Mouse (Mus musculus) brain, embryonic 14.5 days (tissue): ENCODE measurements at regions not wholly inside any gene's neighbourhood (a gene's known extent, or its start where the extent isn't known, plus 50 kb on each side); places are given as distances from the start of the nearest gene placed in this dataset.

ENCODE experiments used
- DNase-seq: peaks from one replicate; pipeline ENCODE4 v3.0.0-alpha.2; 2011; ENCODE audit warnings: low read depth
- CTCF ChIP-seq: fragments of 200-500 bp; IDR thresholded peaks from 2 replicates; pipeline ENCODE4 v1.5.1; 2012; ENCODE audit warnings: inconsistent platforms, mild to moderate bottlenecking, moderate library complexity, borderline replicate concordance; ENCODE audit not compliant: insufficient read depth, insufficient read length; ENCODE audit errors: extremely low read depth
- POLR2A ChIP-seq: fragments of 200-500 bp; IDR thresholded peaks from 2 replicates; pipeline ENCODE4 v1.6.1; 2012; ENCODE audit warnings: mild to moderate bottlenecking, inconsistent platforms, borderline replicate concordance; ENCODE audit not compliant: poor library complexity, insufficient read depth, insufficient read length, severe bottlenecking; ENCODE audit errors: extremely low read depth

GRCm38 (mm10) chr13:110722752-110723151, 327.9 kb downstream of the Plk2 start:
- no peak for TF ChIP-seq POLR2A
- no peak for TF ChIP-seq CTCF

GRCm38 (mm10) chr13:110724836-110725235, 330.0 kb downstream of the Plk2 start:
- no peak for DNase-seq
- TF ChIP-seq POLR2A, result no peak
- TF ChIP-seq CTCF, result no peak

More at GRCm38 (mm10) chr13:110722752-110723151, 327.9 kb downstream of the Plk2 start:
- no peak for DNase-seq

GRCm38 (mm10) chr13:110725821-110726220, 331.0 kb downstream of the Plk2 start:
- no peak for DNase-seq
- TF ChIP-seq CTCF (no peak), POLR2A (no peak)

GRCm38 (mm10) chr13:110735511-110735910, 340.7 kb downstream of the Plk2 start:
- DNase-seq, result peak; percentile 50
- no peak for TF ChIP-seq CTCF
- no peak for TF ChIP-seq POLR2A

GRCm38 (mm10) chr13:110741576-110742206, 346.8 kb downstream of the Plk2 start:
- DNase-seq, result no peak
- TF ChIP-seq CTCF (no peak), POLR2A (no peak)

- peak; percentile 42 for DNase-seq
These were observed 352.5 kb downstream of the Plk2 start for GRCm38 (mm10) chr13:110747223-110747868.

GRCm38 (mm10) chr13:110752746-110753145, 357.9 kb downstream of the Plk2 start:
- TF ChIP-seq CTCF (no peak), POLR2A (no peak)
- no peak for DNase-seq

More at GRCm38 (mm10) chr13:110747223-110747868, 352.5 kb downstream of the Plk2 start:
- TF ChIP-seq POLR2A (no peak), CTCF (no peak)

- no peak for TF ChIP-seq POLR2A
- no peak for TF ChIP-seq CTCF
- DNase-seq, result peak; percentile 67
These were observed 359.7 kb downstream of the Plk2 start for GRCm38 (mm10) chr13:110754548-110754947.

GRCm38 (mm10) chr13:110756877-110757276, 362.0 kb downstream of the Plk2 start:
- TF ChIP-seq CTCF, result no peak
- TF ChIP-seq POLR2A, result no peak
- DNase-seq, result no peak

GRCm38 (mm10) chr13:110769210-110769609, 374.4 kb downstream of the Plk2 start:
- TF ChIP-seq POLR2A (no peak), CTCF (no peak)
- no peak for DNase-seq

- TF ChIP-seq POLR2A, result no peak
- TF ChIP-seq CTCF, result no peak
- no peak for DNase-seq
These were observed 380.4 kb downstream of the Plk2 start for GRCm38 (mm10) chr13:110775251-110775650.
